Mouse (Mus musculus) forebrain, embryonic 10.5 days (tissue): ENCODE data around the gene Mypop. TPM values are rescaled to one million over a fixed set of nuclear protein-coding genes. Genes with fewer than 3 reads are reported as not detected.
A peak's percentile ranks its signal among the peaks of the same experiment; 100 is the strongest.

Experiments used
- DNase-seq: peaks from one replicate; pipeline ENCODE4 v3.0.0-alpha.2; 2017; ENCODE audit warnings: low spot score; ENCODE audit errors: extremely low spot score
- H3K27ac ChIP-seq: fragments of 300-500 bp; sonication (generic); 2 replicates; pipeline ENCODE4 v1.5.1; 2016; ENCODE audit warnings: mild to moderate bottlenecking
- H3K27me3 ChIP-seq: fragments of 300-500 bp; sonication (generic); 2 replicates; pipeline ENCODE4 v1.6.1; 2016; ENCODE audit warnings: mild to moderate bottlenecking; ENCODE audit not compliant: poor library complexity, severe bottlenecking
- H3K36me3 ChIP-seq: fragments of 300-500 bp; sonication (generic); replicated peaks from 2 replicates; pipeline ENCODE4 v1.6.1; 2016; ENCODE audit warnings: mild to moderate bottlenecking, moderate library complexity
- H3K4me1 ChIP-seq: fragments of 300-500 bp; sonication (generic); 2 replicates; pipeline ENCODE4 v1.6.1; 2016
- H3K4me3 ChIP-seq: fragments of 300-500 bp; sonication (generic); 2 replicates; pipeline ENCODE4 v1.5.1; 2016; ENCODE audit warnings: mild to moderate bottlenecking, moderate library complexity
- H3K9me3 ChIP-seq: fragments of 300-500 bp; sonication (generic); 2 replicates; pipeline ENCODE4 v1.6.1; 2016; ENCODE audit warnings: mild to moderate bottlenecking, moderate library complexity
- WGBS: fragments of 180-500 bp; shearing (Covaris S2); methylation state at CpG from one replicate; pipeline ENCODE4 v1.1.7; 2016; 5-methylcytosine and 5-hydroxymethylcytosine counted together
- polyA plus RNA-seq: library from polyadenylated mRNA; unstranded; fragments of >200 nt; fragmentation: Nextera tagmentation; extraction: Ambion mirVana; gene quantifications from 2 replicates; pipeline ENCODE4 v1.2.1, GENCODE M21; 2016

Mypop gene
- polyA plus RNA-seq, 1 experiment from 2014 or later: 4.4 TPM

DNA sequence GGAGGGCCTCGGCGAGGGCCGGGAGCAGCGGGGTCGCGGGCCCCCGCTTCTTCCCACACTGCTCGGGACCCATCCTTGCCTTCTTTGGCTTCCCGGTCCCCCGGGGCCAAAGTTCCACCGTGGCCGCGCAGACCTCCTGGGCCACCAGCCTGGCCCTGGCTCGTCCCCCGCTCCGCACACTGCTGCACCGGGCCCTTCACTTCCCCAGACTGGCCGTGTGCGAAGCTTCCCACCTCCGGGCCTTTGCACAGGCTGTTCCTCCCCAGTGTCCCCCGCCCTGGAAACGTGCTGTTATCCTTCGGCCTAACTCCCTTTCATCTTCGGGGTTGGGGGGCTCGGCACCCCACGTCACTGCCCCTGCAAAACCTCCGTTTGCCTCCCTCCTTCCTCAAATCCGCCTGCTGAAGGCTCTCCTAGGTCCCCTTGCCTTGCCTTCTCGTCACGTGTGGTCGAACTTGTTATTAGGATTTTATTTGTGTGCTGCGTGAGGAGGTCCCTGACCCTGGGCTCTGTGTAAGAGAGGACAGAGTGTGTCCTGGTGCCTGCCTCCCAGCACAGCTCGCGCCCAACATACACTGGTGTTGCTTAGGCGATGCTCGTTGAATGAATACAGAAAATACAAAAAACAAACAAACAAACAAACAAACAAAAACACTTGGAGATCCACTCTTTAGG is 33.7 kb downstream of the Mypop start:
- Histone ChIP-seq H3K4me3 (peak overlapping the region; percentile 85), H3K36me3 (peaks cover 14% of the 10 kb centered on the region), H3K9me3 (no peaks in the 10 kb centered on the region), H3K4me1 (peaks cover 34% of the 10 kb centered on the region), H3K27me3 (peaks cover 42% of the 10 kb centered on the region), H3K27ac (peak overlapping the region; percentile 93)
- peak; percentile 44 for DNase-seq
- WGBS: 4% methylated on average over 34 of the region's 36 CpGs

DNA sequence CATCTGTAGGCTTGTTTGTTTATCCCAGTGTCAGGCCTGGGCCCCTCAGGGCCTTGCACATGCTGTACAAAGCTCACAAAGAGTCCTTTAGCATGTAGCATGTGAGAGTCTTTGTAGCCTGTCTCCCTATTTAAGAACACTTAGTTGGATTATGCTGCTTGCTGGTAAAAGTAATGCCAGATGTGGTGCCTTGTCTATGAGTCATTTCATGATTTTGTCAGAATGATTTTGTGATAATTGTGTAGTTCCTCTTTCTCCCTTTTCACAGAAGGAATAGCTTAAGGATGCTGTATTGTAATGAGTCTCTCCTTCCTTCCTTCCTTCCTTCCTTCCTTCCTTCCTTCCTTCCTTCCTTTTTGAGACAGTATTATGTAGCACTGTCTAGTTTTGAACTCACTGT is 37.0 kb downstream of the Mypop start:
- Histone ChIP-seq H3K27me3 (peaks cover 9% of the 10 kb centered on the region), H3K9me3 (no peaks in the 10 kb centered on the region), H3K27ac (no peak overlapping the region), H3K4me3 (no peak overlapping the region), H3K4me1 (peaks cover 38% of the 10 kb centered on the region), H3K36me3 (peaks cover 47% of the 10 kb centered on the region)
- no peak for DNase-seq

DNA sequence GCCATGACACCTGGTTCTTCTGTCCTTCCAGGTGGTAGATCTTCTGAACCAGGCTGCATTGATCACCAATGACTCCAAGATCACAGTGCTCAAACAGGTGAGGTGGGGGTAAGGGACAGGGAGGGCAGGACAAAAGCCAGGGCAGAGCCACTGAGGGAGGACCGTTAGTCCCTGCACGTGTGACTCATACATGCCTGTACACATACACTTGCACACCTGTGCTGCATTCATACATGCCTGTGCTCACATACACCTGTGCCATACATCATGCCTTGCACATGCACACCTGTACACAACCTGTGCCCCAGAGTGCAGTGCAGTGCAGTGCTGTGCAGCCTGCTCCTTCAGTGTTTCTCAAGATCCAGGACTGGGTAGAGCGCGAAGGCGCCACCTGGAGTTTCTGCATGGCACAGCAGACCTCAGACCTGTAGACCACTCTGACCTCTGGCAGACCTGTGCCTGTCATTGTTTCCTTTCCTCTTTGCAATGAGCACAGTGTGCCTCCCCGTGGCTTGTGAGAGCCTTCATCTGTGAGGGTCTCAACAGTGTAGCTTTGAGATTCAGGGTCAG is 38.1 kb downstream of the Mypop start:
- no peak overlapping the region for H3K27ac ChIP-seq
- 61% methylated on average over 6 of the region's 6 CpGs for WGBS
- peak; percentile 64 for DNase-seq
- no peak overlapping the region for H3K4me3 ChIP-seq
- H3K36me3 ChIP-seq: peaks cover 58% of the 10 kb centered on the region
- H3K4me1 ChIP-seq: peaks cover 29% of the 10 kb centered on the region
- H3K9me3 ChIP-seq: no peaks in the 10 kb centered on the region
- H3K27me3 ChIP-seq: no peaks in the 10 kb centered on the region

DNA sequence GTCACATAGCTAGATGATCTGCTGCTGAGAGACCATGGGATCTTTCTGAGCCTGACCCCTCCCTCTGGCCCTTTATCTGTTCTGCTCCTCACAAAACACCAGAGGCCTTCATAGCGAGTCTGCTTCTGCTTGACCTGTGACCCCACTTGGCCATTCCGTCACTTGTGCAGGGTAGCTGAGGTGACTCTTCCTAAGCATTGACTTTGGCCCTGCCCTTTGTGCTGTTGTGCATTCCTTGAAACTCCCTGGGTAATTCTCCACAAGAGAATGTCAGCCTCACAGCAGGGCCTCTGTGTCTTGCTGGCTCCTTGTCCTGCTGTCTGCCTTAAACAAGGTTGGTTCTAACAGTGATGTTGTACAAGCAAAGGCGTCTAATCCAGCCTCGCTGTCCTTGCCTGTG is 40.6 kb downstream of the Mypop start:
- Histone ChIP-seq H3K4me3 (no peak overlapping the region), H3K4me1 (peaks cover 10% of the 10 kb centered on the region), H3K27me3 (no peaks in the 10 kb centered on the region), H3K9me3 (no peaks in the 10 kb centered on the region), H3K36me3 (peaks cover 83% of the 10 kb centered on the region), H3K27ac (no peak overlapping the region)
- no peak for DNase-seq
- WGBS: 72% methylated on average over 4 of the region's 4 CpGs

DNA sequence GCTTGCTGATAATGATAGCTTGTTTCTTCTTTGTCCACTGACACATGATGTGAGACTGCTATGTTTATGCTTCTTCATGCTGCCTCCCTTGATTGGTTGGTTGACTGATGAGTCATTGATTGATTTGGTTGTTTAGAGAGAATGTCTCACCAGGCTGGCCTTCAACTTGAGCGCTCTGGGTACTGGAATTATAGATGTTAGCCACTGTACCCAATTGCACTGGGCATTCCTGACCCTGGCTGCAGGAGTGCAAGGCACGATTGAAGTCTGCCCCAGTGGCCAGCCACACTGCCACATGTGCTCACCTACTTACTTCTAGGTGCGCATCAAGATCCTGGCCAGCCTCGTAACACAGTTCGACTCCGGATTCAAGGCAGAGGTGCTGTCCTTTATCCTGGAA is 53.6 kb downstream of the Mypop start:
- H3K9me3 ChIP-seq: no peaks in the 10 kb centered on the region
- H3K27ac ChIP-seq: no peak overlapping the region
- 96% methylated on average over 6 of the region's 6 CpGs for WGBS
- no peaks in the 10 kb centered on the region for H3K4me1 ChIP-seq
- peaks cover 99% of the 10 kb centered on the region for H3K36me3 ChIP-seq
- DNase-seq: no peak
- H3K27me3 ChIP-seq: no peaks in the 10 kb centered on the region
- no peak overlapping the region for H3K4me3 ChIP-seq

DNA sequence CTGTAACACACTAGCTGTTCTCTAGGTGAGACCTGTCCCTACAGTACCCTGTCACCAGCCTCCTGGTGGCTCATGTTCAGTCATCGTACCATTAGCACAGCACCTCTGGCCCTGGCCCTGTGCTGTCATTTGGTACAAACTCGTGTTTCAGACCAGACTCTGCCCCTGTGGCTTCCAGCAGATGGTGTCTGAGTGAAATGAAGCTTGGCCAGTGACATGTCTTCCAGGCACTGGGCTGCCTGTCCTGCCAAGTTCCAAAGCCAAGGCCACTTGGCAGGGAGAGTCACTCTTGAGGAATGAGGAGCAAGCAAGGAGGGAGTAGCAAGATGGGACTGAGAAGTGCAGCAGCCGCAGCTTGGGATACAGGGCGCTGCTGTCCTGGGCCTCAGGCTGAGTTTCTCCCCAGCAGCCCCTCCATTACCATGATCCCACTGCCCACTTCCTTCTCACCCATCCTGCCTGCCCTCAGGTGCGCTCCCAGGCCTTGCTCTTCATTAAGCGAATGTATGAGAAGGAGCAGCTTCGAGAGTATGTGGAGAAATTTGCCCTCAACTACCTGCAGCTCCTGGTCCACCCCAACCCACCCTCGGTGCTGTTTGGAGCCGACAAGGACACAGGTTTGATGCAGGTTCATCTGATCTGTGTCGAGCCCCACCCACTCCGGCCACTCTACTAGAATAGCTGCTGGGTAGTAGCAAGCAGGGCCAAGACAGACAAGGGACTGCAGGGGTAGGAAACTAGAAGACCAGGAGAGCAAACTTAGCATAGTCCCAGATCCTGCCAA is 55.4 kb downstream of the Mypop start:
- Histone ChIP-seq H3K4me1 (no peaks in the 10 kb centered on the region), H3K27ac (no peak overlapping the region), H3K4me3 (no peak overlapping the region), H3K9me3 (no peaks in the 10 kb centered on the region), H3K27me3 (no peaks in the 10 kb centered on the region), H3K36me3 (peaks cover 99% of the 10 kb centered on the region)
- no peak for DNase-seq
- 96% methylated on average over 11 of the region's 11 CpGs for WGBS

DNA sequence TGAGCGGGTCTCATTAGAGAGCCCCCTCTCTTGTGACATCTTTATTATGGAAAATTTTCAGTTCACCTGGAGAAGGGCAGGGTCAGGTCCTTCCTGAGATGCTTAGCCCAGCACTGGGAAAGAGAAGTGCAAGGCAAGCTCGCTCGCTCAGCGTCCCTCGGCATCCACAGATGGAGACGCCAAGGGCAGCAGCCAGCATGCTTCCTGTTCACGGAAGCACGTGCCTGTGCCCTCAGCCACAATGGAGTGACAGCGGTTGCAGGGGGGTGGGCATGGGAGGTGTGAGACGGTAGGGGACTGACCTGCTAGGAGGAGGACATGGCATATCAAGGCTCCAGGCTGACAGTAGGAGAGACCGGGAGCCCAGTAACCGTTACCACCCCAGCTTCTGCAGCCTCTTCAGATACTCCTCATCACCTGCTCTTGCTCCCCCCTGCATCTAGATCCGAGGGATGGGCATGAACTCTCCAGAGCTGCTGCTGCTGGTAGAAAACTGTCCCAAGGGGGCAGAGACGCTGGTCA is 57.0 kb downstream of the Mypop start:
- peaks cover 98% of the 10 kb centered on the region for H3K36me3 ChIP-seq
- H3K27me3 ChIP-seq: no peaks in the 10 kb centered on the region
- no peak overlapping the region for H3K4me3 ChIP-seq
- DNase-seq: no peak
- no peaks in the 10 kb centered on the region for H3K4me1 ChIP-seq
- no peaks in the 10 kb centered on the region for H3K9me3 ChIP-seq
- WGBS: 91% methylated on average over 14 of the region's 14 CpGs
- H3K27ac ChIP-seq: no peak overlapping the region

DNA sequence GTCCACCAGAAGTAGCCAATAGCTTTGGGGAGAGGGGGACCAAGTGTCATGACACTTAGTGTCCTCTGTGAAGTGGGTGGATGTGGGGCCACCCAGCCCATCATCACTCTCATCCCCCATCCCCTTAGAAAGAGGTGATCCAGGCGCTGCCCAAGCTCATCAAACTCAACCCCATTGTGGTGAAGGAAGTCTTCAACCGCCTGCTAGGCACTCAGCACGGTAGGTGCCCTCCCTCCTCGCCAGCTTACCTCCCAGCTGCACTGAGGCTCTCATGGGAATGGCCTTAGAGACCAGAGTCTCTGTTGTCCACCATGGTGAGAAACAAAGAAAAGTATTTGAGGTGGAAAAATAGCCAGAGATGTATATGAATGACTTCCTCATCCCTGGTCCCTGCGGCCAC is 58.2 kb downstream of the Mypop start:
- peaks cover 98% of the 10 kb centered on the region for H3K36me3 ChIP-seq
- WGBS: 90% methylated on average over 5 of the region's 5 CpGs
- no peak for DNase-seq

DNA sequence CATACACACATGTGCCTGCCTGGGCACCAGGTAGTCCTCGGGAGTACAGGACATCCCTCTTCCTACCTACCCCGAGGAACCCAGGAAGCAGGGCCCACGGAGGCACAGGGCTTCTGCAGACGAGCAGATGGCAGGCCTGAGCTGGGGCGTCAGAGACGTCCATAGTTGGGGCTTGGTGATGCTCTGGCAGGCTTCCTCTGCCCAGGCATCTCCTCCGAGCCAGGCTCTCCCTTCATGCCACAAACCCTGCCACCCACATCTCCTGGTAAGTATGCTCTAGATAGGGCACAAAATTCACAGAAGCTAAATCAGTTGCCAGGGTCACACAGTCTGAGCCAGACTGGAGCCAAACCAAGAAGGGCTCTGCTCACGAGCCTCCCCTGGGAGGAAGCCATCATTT is 59.1 kb downstream of the Mypop start:
- Histone ChIP-seq H3K27me3 (no peaks in the 10 kb centered on the region), H3K27ac (no peak overlapping the region), H3K36me3 (peaks cover 97% of the 10 kb centered on the region), H3K4me3 (no peak overlapping the region), H3K4me1 (peaks cover 14% of the 10 kb centered on the region), H3K9me3 (no peaks in the 10 kb centered on the region)
- no peak for DNase-seq
- WGBS: 89% methylated on average over 8 of the region's 8 CpGs

More for the DNA sequence above, 58.2 kb downstream of the Mypop start:
- no peak overlapping the region for H3K4me3 ChIP-seq
- peaks cover 7% of the 10 kb centered on the region for H3K4me1 ChIP-seq
- no peak overlapping the region for H3K27ac ChIP-seq
- H3K27me3 ChIP-seq: no peaks in the 10 kb centered on the region
- H3K9me3 ChIP-seq: no peaks in the 10 kb centered on the region

DNA sequence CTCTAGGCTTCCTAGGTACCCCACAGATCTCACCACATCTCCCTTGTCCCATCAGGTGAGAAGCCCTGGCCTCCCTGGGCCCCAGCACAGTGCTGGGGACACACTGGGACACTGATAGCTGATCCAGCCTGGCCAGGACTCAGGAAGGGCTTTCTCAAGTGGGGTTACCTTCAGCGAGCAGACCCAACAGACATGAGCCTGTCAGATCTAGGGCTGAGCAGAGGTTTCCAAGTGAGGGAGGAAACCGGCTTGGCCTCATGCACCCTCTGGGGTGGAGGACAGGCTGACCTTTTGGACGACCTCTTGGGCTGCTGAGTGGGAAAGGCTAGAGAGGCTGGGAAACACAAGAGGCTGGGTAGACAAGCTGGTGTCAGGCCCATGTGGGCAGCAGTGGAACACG is 60.1 kb downstream of the Mypop start:
- DNase-seq: no peak
- Histone ChIP-seq H3K27me3 (no peaks in the 10 kb centered on the region), H3K9me3 (no peaks in the 10 kb centered on the region), H3K27ac (no peak overlapping the region), H3K4me3 (no peak overlapping the region), H3K4me1 (peaks cover 14% of the 10 kb centered on the region), H3K36me3 (peaks cover 92% of the 10 kb centered on the region)
- 66% methylated on average over 4 of the region's 4 CpGs for WGBS

Other genes with a start within 250 kb of the Mypop start
- not detected in 2 replicates for gene Psg19, start 192.7 kb upstream of the Mypop start, polyA plus RNA-seq
- gene Psg17, start 169.6 kb upstream of the Mypop start, polyA plus RNA-seq: 0.09 TPM in 1 of 2 replicates, not detected in the other
- gene Mill2, start 151.3 kb upstream of the Mypop start, polyA plus RNA-seq: not detected in 2 replicates
- gene Pglyrp1, start 119.9 kb upstream of the Mypop start, polyA plus RNA-seq: 0.93 and 1.0 TPM in 2 replicates
- gene Ccdc61, start 80.8 kb upstream of the Mypop start, polyA plus RNA-seq: 30.0 and 31.0 TPM in 2 replicates
- 2.2 and 2.9 TPM in 2 replicates for gene Nova2, start 65.4 kb upstream of the Mypop start, polyA plus RNA-seq
- 0.15 TPM in 1 of 2 replicates, not detected in the other for gene Nanos2, start 3.8 kb upstream of the Mypop start, polyA plus RNA-seq
- 21.3 and 22.1 TPM in 2 replicates for gene Irf2bp1, start 12.8 kb downstream of the Mypop start, polyA plus RNA-seq
- gene Foxa3, start 32.3 kb downstream of the Mypop start, polyA plus RNA-seq: not detected in 2 replicates
- gene Sympk, start 33.1 kb downstream of the Mypop start, polyA plus RNA-seq: 41.2 and 46.3 TPM in 2 replicates
- gene Rsph6a, start 63.4 kb downstream of the Mypop start, polyA plus RNA-seq: not detected in 2 replicates
- gene Dmwd, start 85.0 kb downstream of the Mypop start, polyA plus RNA-seq: 14.4 and 16.3 TPM in 2 replicates
- 8.3 and 9.1 TPM in 2 replicates for gene Dmpk, start 92.6 kb downstream of the Mypop start, polyA plus RNA-seq
- gene Six5, start 103.3 kb downstream of the Mypop start, polyA plus RNA-seq: 6.7 and 7.4 TPM in 2 replicates
- gene Gm4969, start 127.1 kb downstream of the Mypop start, polyA plus RNA-seq: 0.81 and 1.1 TPM in 2 replicates
- gene Fbxo46, start 128.6 kb downstream of the Mypop start, polyA plus RNA-seq: 17.8 and 18.4 TPM in 2 replicates
- gene Qpctl, start 158.0 kb downstream of the Mypop start, polyA plus RNA-seq: 14.7 and 16.0 TPM in 2 replicates
- 183 and 193 TPM in 2 replicates for gene Snrpd2, start 158.5 kb downstream of the Mypop start, polyA plus RNA-seq
- 0.22 and 0.25 TPM in 2 replicates for gene Gipr, start 174.9 kb downstream of the Mypop start, polyA plus RNA-seq
- 5.3 and 6.4 TPM in 2 replicates for gene Eml2, start 185.2 kb downstream of the Mypop start, polyA plus RNA-seq
- gene Gpr4, start 221.3 kb downstream of the Mypop start, polyA plus RNA-seq: 1.6 and 2.0 TPM in 2 replicates
- 50.7 and 51.4 TPM in 2 replicates for gene Opa3, start 237.1 kb downstream of the Mypop start, polyA plus RNA-seq